Mouse (Mus musculus) lung, postnatal 0 days (tissue): ENCODE measurements around the gene Bcl2l1.

Source experiments
- CTCF ChIP-seq: IDR thresholded peaks from 2 replicates; pipeline ENCODE4 v1.5.1; 2016; ENCODE audit warnings: antibody characterized with exemption, mild to moderate bottlenecking
- EP300 ChIP-seq: IDR thresholded peaks from 2 replicates; pipeline ENCODE4 v1.6.1; 2016; ENCODE audit warnings: antibody characterized with exemption, mild to moderate bottlenecking, control low read depth

DNA sequence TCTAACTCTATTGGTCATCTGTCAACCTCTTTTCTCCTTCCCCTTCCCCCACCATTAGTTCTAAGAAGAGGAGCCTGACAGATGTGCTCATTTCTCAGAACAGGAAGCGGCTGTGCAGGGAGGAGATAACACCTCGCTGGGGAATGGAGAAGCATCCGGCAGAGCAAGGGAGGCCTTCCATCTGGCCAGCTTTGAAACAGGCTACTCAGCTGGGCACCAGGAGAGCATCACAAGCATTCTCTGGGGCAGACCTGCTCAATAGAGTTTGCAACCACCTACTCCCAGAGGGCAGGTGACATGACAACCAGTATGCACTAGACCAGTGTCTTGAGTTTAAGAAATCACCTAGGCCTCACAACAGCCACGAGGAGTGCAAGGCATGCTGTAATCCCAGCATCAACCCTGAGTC lies 41.9 kb downstream of the Bcl2l1 start:
- TF ChIP-seq CTCF (no peak), EP300 (peak; percentile 89)
